Mouse (Mus musculus) heart, embryonic 14.5 days (tissue): ENCODE results near the gene Ltbp3. TPM values are rescaled to one million over a fixed set of nuclear protein-coding genes. Genes with fewer than 3 reads are reported as not detected.
A peak's percentile ranks its signal among the peaks of the same experiment; 100 is the strongest.

Source experiments
- ATAC-seq: fragments of 200-750 bp; cut with Nextera tagmentation; 2 replicates; pipeline ENCODE4 v1.8.0; 2017; ENCODE audit warnings: low read depth, moderate TSS enrichment; ENCODE audit not compliant: insufficient number of reproducible peaks, insufficient read depth, low FRiP score
- H3K27ac ChIP-seq, 2 experiments: fragments of 200-500 bp in 1 of 2; fragments of 300-500 bp in 1 of 2; sonication (generic) in 1 of 2; replicated peaks in 1 of 2; 2 replicates each; pipeline ENCODE4 v1.5.1; 2012 to 2014; ENCODE audit warnings: low read depth in 2 of 2, low read length in 2 of 2, control low read depth in 1 of 2, mild to moderate bottlenecking in 1 of 2, mixed read lengths in 1 of 2; ENCODE audit not compliant: control insufficient read depth in 1 of 2, insufficient read depth in 1 of 2
- H3K27me3 ChIP-seq: fragments of 300-500 bp; sonication (generic); 2 replicates; pipeline ENCODE4 v1.6.1; 2014; ENCODE audit warnings: mild to moderate bottlenecking, low read length, control low read depth; ENCODE audit not compliant: control insufficient read depth, insufficient read depth
- H3K36me3 ChIP-seq: fragments of 300-500 bp; sonication (generic); 2 replicates; pipeline ENCODE4 v1.6.1; 2014; ENCODE audit warnings: mild to moderate bottlenecking, control low read depth, low read length, mixed read lengths; ENCODE audit not compliant: control insufficient read depth, insufficient read depth
- H3K4me1 ChIP-seq, 2 experiments: fragments of 200-500 bp in 1 of 2; fragments of 300-500 bp in 1 of 2; sonication (generic) in 1 of 2; 2 replicates each; pipeline ENCODE4 v1.6.1; 2012 to 2014; ENCODE audit warnings: low read length in 2 of 2, control low read depth in 1 of 2, mixed read lengths in 1 of 2; ENCODE audit not compliant: control insufficient read depth in 2 of 2, insufficient read depth in 2 of 2
- H3K4me2 ChIP-seq: fragments of 300-500 bp; sonication (generic); 2 replicates; pipeline ENCODE4 v1.6.1; 2014; ENCODE audit warnings: mild to moderate bottlenecking, low read length
- H3K4me3 ChIP-seq, 2 experiments: fragments of 200-500 bp in 1 of 2; fragments of 300-500 bp in 1 of 2; sonication (generic) in 1 of 2; 2 replicates each; pipeline ENCODE4 v1.5.1; 2012 to 2014; ENCODE audit warnings: low read length in 2 of 2, mild to moderate bottlenecking in 2 of 2, control low read depth in 1 of 2, low read depth in 1 of 2, moderate library complexity in 1 of 2; ENCODE audit not compliant: control insufficient read depth in 1 of 2, insufficient read depth in 1 of 2
- H3K9ac ChIP-seq: fragments of 300-500 bp; sonication (generic); 2 replicates; pipeline ENCODE4 v1.6.1; 2014; ENCODE audit warnings: mild to moderate bottlenecking, low read length
- H3K9me3 ChIP-seq: fragments of 300-500 bp; sonication (generic); 2 replicates; pipeline ENCODE4 v1.6.1; 2016; ENCODE audit warnings: low read length, control low read depth; ENCODE audit not compliant: control insufficient read depth
- WGBS: fragments of 180-500 bp; shearing (Covaris S2); extraction: QIAGEN DNeasy Blood & Tissue Kit; methylation state at CpG from one replicate; pipeline ENCODE4 v1.1.7; 2014; 5-methylcytosine and 5-hydroxymethylcytosine counted together
- polyA plus RNA-seq: library from polyadenylated mRNA; unstranded; fragments of >200 nt; fragmentation: Nextera tagmentation; extraction: Ambion mirVana; gene quantifications from 2 replicates; pipeline ENCODE4 v1.2.1, GENCODE M21; 2014

Gene Ltbp3
- polyA plus RNA-seq, 1 experiment from 2014 or later: 35.7 TPM

DNA sequence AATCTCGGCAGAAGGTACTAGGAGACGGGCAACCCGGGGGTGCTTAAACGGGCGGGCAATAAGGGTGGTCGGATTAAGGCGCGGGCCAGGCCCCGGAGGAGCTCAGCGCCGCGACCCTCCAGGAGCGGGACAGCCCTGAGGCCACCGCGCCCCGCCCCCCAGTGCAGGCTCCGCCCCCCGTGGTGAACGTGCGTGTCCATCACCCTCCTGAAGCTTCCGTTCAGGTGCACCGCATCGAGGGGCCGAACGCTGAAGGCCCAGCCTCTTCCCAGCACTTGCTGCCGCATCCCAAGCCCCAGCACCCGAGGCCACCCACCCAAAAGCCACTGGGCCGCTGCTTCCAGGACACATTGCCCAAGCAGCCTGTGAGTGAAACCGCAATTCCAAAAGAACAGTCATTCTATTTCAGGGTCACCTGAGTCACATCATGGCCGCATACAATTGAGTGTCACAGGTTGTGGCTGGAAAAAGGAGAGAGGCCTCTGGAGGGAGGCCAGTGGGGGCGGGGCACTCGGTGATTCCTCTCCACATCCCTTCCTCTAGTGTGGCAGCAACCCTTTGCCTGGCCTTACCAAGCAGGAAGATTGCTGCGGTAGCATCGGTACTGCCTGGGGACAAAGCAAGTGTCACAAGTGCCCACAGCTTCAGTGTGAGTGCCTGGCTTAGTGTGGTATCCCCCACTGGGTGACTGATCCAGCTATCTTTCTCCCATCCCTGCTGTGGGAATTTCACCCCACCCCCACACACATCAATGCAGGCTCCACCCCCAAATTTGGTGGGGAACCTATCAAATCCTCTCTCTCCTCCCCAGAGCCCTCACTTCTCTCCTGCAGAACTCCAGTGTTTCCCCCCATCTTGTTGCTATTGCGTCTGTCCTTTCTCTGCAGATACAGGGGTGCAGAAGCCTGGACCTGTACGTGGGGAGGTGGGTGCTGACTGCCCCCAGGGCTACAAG, 5.3 kb downstream of the Ltbp3 start:
- Histone ChIP-seq H3K4me3 (peak overlapping the region; percentile 19 to 27), H3K36me3 (peaks cover 14% of the 10 kb centered on the region), H3K4me2 (peak overlapping the region; percentile 62), H3K9me3 (no peaks in the 10 kb centered on the region), H3K4me1 (peaks cover 27 to 39% of the 10 kb centered on the region in 2 experiments), H3K9ac (peak overlapping the region; percentile 63), H3K27ac (no peak overlapping the region), H3K27me3 (peaks cover 33% of the 10 kb centered on the region)
- no peak for ATAC-seq
- 10% methylated on average over 31 of the region's 36 CpGs for WGBS

- no peak overlapping the region for H3K9ac ChIP-seq
- H3K9me3 ChIP-seq: no peaks in the 10 kb centered on the region
- no peak overlapping the region for H3K4me3 ChIP-seq
- no peak overlapping the region for H3K4me2 ChIP-seq
- WGBS: 28% methylated on average over 12 of the region's 12 CpGs
- no peak overlapping the region for H3K27ac ChIP-seq
- peaks cover 42% of the 10 kb centered on the region for H3K27me3 ChIP-seq
- peaks cover 14% of the 10 kb centered on the region for H3K36me3 ChIP-seq
- no peak for ATAC-seq
- peaks cover 22 to 43% of the 10 kb centered on the region in 2 experiments for H3K4me1 ChIP-seq
Measured at GRCm38 (mm10) chr19:5746907-5747363, 6.2 kb downstream of the Ltbp3 start.

GRCm38 (mm10) chr19:5749476-5749875, 8.8 kb downstream of the Ltbp3 start:
- Histone ChIP-seq H3K4me2 (no peak overlapping the region), H3K36me3 (peaks cover 27% of the 10 kb centered on the region), H3K27me3 (peaks cover 59% of the 10 kb centered on the region), H3K4me3 (no peak overlapping the region), H3K27ac (no peak overlapping the region), H3K9ac (no peak overlapping the region), H3K9me3 (no peaks in the 10 kb centered on the region), H3K4me1 (peaks cover 15 to 26% of the 10 kb centered on the region in 2 experiments; a peak in 3 of 4 replicates)
- no peak for ATAC-seq
- WGBS: 72% methylated on average over 6 of the region's 6 CpGs

DNA sequence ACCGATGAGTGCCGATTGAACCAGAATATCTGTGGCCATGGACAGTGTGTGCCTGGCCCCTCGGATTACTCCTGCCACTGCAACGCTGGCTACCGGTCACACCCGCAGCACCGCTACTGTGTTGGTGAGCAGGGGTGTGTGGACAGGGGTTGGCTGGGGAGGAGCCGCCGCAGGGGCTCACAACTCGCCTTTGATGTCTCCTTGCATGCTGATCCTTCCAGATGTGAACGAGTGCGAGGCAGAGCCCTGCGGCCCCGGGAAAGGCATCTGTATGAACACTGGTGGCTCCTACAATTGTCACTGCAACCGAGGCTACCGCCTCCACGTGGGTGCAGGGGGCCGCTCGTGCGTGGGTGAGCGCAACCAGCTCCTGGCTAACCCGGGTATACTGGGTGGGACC, 10.2 kb downstream of the Ltbp3 start:
- H3K9me3 ChIP-seq: no peaks in the 10 kb centered on the region
- ATAC-seq: no peak
- H3K36me3 ChIP-seq: peaks cover 29% of the 10 kb centered on the region
- 13% methylated on average over 22 of the region's 22 CpGs for WGBS
- H3K27me3 ChIP-seq: peaks cover 59% of the 10 kb centered on the region
- peaks cover 10 to 18% of the 10 kb centered on the region in 2 experiments; a peak in 3 of 4 replicates for H3K4me1 ChIP-seq
- no peak overlapping the region for H3K4me3 ChIP-seq
- H3K27ac ChIP-seq: no peak overlapping the region
- no peak overlapping the region for H3K4me2 ChIP-seq
- no peak overlapping the region for H3K9ac ChIP-seq

GRCm38 (mm10) chr19:5751742-5752141, 11.0 kb downstream of the Ltbp3 start:
- H3K4me2 ChIP-seq: no peak overlapping the region
- no peak overlapping the region for H3K9ac ChIP-seq
- ATAC-seq: no peak
- no peak overlapping the region for H3K27ac ChIP-seq
- H3K27me3 ChIP-seq: peaks cover 56% of the 10 kb centered on the region
- H3K4me3 ChIP-seq: no peak overlapping the region
- H3K9me3 ChIP-seq: no peaks in the 10 kb centered on the region
- peaks cover 29% of the 10 kb centered on the region for H3K36me3 ChIP-seq
- peaks cover 2 to 18% of the 10 kb centered on the region in 2 experiments; a peak in 3 of 4 replicates for H3K4me1 ChIP-seq
- 11% methylated on average over 20 of the region's 20 CpGs for WGBS

DNA sequence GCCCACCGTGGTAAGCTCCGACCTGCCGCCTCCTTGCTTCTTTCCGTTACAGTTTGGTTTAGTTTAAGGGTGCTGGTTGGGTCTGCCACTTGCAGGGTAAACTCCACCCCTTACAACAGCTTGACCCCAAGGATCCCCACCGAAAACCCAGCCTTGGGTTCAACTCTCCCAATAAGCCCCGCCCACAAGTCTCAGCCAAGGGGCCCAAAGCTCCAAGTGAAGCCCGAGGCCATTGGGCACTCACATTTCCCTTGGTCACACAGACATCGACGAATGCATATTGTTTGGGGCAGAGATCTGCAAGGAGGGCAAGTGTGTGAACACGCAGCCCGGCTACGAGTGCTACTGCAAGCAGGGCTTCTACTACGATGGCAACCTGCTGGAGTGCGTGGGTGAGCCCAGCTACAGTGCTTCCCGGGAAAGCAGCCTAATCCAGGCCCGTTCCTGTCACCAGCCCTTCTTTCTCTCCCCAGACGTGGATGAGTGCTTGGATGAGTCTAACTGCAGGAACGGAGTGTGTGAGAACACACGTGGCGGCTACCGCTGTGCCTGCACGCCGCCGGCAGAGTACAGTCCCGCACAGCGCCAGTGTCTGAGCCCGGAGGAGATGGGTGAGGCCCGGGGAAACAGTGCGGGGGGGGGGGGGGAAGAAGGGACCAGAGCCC, 15.7 kb downstream of the Ltbp3 start:
- H3K36me3 ChIP-seq: peaks cover 61% of the 10 kb centered on the region
- peak overlapping the region; percentile 64 for H3K9ac ChIP-seq
- 12% methylated on average over 27 of the region's 29 CpGs for WGBS
- peaks cover 30% of the 10 kb centered on the region for H3K27me3 ChIP-seq
- H3K4me3 ChIP-seq: peak overlapping the region; percentile 18 to 27; a peak in 3 of 4 replicates
- no peak for ATAC-seq
- H3K4me2 ChIP-seq: peak overlapping the region; percentile 66
- H3K9me3 ChIP-seq: no peaks in the 10 kb centered on the region
- H3K4me1 ChIP-seq: peaks cover 4 to 17% of the 10 kb centered on the region in 2 experiments; a peak in 3 of 4 replicates
- H3K27ac ChIP-seq: no peak overlapping the region

DNA sequence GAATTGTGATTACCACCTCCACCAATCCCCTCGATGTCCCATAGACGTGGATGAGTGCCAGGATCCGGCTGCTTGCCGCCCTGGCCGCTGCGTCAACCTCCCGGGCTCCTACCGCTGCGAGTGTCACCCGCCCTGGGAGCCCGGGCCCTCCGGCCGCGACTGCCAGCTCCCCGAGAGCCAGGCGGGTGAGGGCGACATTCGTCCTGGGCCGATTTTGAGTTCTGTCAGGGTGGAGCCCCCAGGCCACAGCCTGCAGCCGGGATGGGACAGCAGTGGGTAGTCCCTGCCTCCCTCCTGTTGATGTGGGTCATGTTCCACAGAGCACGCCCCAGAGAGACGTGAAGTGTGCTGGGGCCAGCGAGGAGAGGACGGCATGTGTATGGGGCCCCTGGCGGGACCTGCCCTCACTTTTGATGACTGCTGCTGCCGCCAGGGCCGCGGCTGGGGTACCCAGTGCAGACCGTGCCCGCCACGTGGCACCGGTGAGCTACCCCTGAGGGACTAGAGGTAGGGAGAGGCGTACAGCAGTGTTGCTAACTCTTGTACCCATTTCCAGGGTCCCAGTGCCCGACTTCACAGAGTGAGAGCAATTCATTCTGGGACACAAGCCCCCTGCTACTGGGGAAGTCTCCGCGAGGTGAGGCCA, 16.4 kb downstream of the Ltbp3 start:
- WGBS: 16% methylated on average over 36 of the region's 36 CpGs
- Histone ChIP-seq H3K27ac (no peak overlapping the region), H3K4me1 (peaks cover 4 to 13% of the 10 kb centered on the region in 2 experiments; a peak in 3 of 4 replicates), H3K9ac (peak overlapping the region; percentile 64), H3K4me3 (peak overlapping the region; percentile 18 to 27; a peak in 3 of 4 replicates), H3K4me2 (peak overlapping the region; percentile 66), H3K36me3 (peaks cover 68% of the 10 kb centered on the region), H3K9me3 (no peaks in the 10 kb centered on the region), H3K27me3 (peaks cover 23% of the 10 kb centered on the region)
- ATAC-seq: no peak
